Mouse (Mus musculus): ENCODE measurements around the gene Supt6. TPM values are rescaled to one million over a fixed set of nuclear protein-coding genes. Genes with fewer than 3 reads are reported as not detected.
"Not testable (repeated sequence)": the region's sequence is repeated elsewhere in the genome, so short reads cannot be mapped to it uniquely, and the experiment has no call there.

Supt6 gene
- total and polyA plus RNA-seq, 3 experiments, result 30.4 to 99.9 (median 65.5) TPM

- H3K9ac ChIP-seq (ENCODE audit: insufficient read depth, low read depth); H3K4me2 ChIP-seq (ENCODE audit: insufficient read depth, low read depth, poor library complexity, severe bottlenecking); DNase-seq (ENCODE audit: extremely low read depth); dilution Hi-C loops (cut with MboI; ENCODE audit: extremely low pct_ligation_motif_present, extremely low pct_unique_long_range_greater_than_20kb, low sequenced_read_pairs); H3K27ac ChIP-seq (ENCODE audit: insufficient read depth, low read depth); H3K9me3 ChIP-seq (replicated peaks; ENCODE audit: low read length); H3K27me3 ChIP-seq (replicated peaks); H3K4me3 ChIP-seq (replicated peaks in 1 of 3; ENCODE audit: low read depth in 2 of 3, low read length in 2 of 3, poor library complexity in 1 of 3): not testable (repeated sequence)
- Histone ChIP-seq H3K36me3 (replicated peaks in 1 of 2; ENCODE audit: control insufficient read depth in 1 of 2, insufficient read depth in 1 of 2, low read length in 1 of 2) (peaks cover 21 to 29% of the 10 kb centered on the region in 2 experiments), H3K4me1 (ENCODE audit: control insufficient read depth in 1 of 2, insufficient read depth in 2 of 2) (peaks cover 13 to 31% of the 10 kb centered on the region in 2 experiments), H3K79me2 (replicated peaks; ENCODE audit: control insufficient read depth, extremely low read depth, insufficient read depth, poor library complexity, severe bottlenecking) (peaks cover 34% of the 10 kb centered on the region)
- peak; percentile 71; the same call in 1 of the 2 replicates for TF ChIP-seq TBP (conservative IDR thresholded peaks at IDR 0.05; ENCODE audit: low read depth, low read length)
- in situ Hi-C loops (cut with MboI; ENCODE audit: low pct_ligation_motif_present, low pct_unique_long_range_greater_than_20kb, low sequenced_read_pairs), result loop anchor here (5.0 kb wide), 1 partner anchor 48 kb away; no protein-coding TSS in a partner anchor
Measured at GRCm38 (mm10) chr11:78184702-78185101, 61.1 kb downstream of the Supt6 start.

- Histone ChIP-seq H3K4me2 (ENCODE audit: insufficient read depth, low read depth, poor library complexity, severe bottlenecking) (peak overlapping the region; percentile 95), H3K4me3 (replicated peaks in 1 of 3; ENCODE audit: low read depth in 2 of 3, low read length in 2 of 3, poor library complexity in 1 of 3) (peak overlapping the region; percentile 45 to 96 (median 76)), H3K27me3 (replicated peaks) (no peaks in the 10 kb centered on the region), H3K27ac (ENCODE audit: insufficient read depth, low read depth) (no peak overlapping the region), H3K9me3 (replicated peaks; ENCODE audit: low read length) (peaks cover under 1% of the 10 kb centered on the region), H3K9ac (ENCODE audit: insufficient read depth, low read depth) (peak overlapping the region; percentile 61), H3K36me3 (replicated peaks in 1 of 2; ENCODE audit: control insufficient read depth in 1 of 2, insufficient read depth in 1 of 2, low read length in 1 of 2) (peaks cover 26 to 36% of the 10 kb centered on the region in 2 experiments), H3K4me1 (ENCODE audit: control insufficient read depth in 1 of 2, insufficient read depth in 2 of 2) (peaks cover 13 to 38% of the 10 kb centered on the region in 2 experiments), H3K79me2 (replicated peaks; ENCODE audit: control insufficient read depth, extremely low read depth, insufficient read depth, poor library complexity, severe bottlenecking) (peaks cover 38% of the 10 kb centered on the region)
- TF ChIP-seq JUN (IDR thresholded peaks at IDR 0.05; ENCODE audit: insufficient read depth, low read depth, low read length) (peak; percentile 74), PAX5 (IDR thresholded peaks at IDR 0.05; ENCODE audit: low read length) (no peak), BHLHE40 (IDR thresholded peaks at IDR 0.05; ENCODE audit: low read depth, low read length) (peak; percentile 64), USF1 (IDR thresholded peaks at IDR 0.05; ENCODE audit: low read depth, low read length) (peak; percentile 31; the same call in 1 of the 2 replicates), ETS1 (conservative IDR thresholded peaks at IDR 0.05; ENCODE audit: low read depth, low read length) (peak; percentile 44; the same call in 1 of the 2 replicates), MXI1 (IDR thresholded peaks at IDR 0.05; ENCODE audit: low read depth, low read length) (peak; percentile 74), MEF2A (IDR thresholded peaks at IDR 0.05; ENCODE audit: borderline replicate concordance, low read depth, low read length) (0 out of 2 replicates have a peak, but pooled peaks have one; percentile 24), ZMIZ1 (IDR thresholded peaks at IDR 0.05; ENCODE audit: low read depth, low read length) (no peak), EP300 (IDR thresholded peaks at IDR 0.05; ENCODE audit: low read length) (peak; percentile 75), CTCF (conservative IDR thresholded peaks at IDR 0.05 in 1 of 2, IDR thresholded peaks at IDR 0.05 in 1 of 2; ENCODE audit: low read depth in 2 of 2, low read length in 2 of 2) (0 out of 4 replicates have a peak, but pooled peaks of 1 of the 2 experiments have one; percentile 2), JUND (conservative IDR thresholded peaks at IDR 0.05; ENCODE audit: low read depth, low read length) (peak; percentile 90), TBP (conservative IDR thresholded peaks at IDR 0.05; ENCODE audit: low read depth, low read length) (peak; percentile 40; the same call in 1 of the 2 replicates), CHD2 (IDR thresholded peaks at IDR 0.05; ENCODE audit: low read length) (0 out of 2 replicates have a peak, but pooled peaks have one; percentile 17), ZNF384 (IDR thresholded peaks at IDR 0.05; ENCODE audit: low read depth, low read length) (no peak), SMC3 (IDR thresholded peaks at IDR 0.05; ENCODE audit: low read depth, low read length) (no peak), TCF12 (IDR thresholded peaks at IDR 0.05; ENCODE audit: low read depth, low read length) (no peak), E2F4 (IDR thresholded peaks at IDR 0.05; ENCODE audit: insufficient replicate concordance, low read depth, low read length) (no peak), CHD1 (IDR thresholded peaks at IDR 0.05; ENCODE audit: low read depth, low read length) (no peak), NELFE (IDR thresholded peaks at IDR 0.05; ENCODE audit: low read depth, low read length) (no peak), ZC3H11A (IDR thresholded peaks at IDR 0.05; ENCODE audit: low read depth, low read length) (no peak), IRF4 (IDR thresholded peaks at IDR 0.05; ENCODE audit: low read depth, low read length) (peak; percentile 95), GABPA (IDR thresholded peaks at IDR 0.05; ENCODE audit: insufficient replicate concordance, low read depth, low read length) (no peak), USF2 (conservative IDR thresholded peaks at IDR 0.05; ENCODE audit: low read depth, low read length) (0 out of 2 replicates have a peak, but pooled peaks have one; percentile 12)
- dilution Hi-C loops (cut with MboI; ENCODE audit: extremely low pct_ligation_motif_present, extremely low pct_unique_long_range_greater_than_20kb, low sequenced_read_pairs), result no loop called here
- in situ Hi-C loops (cut with MboI; ENCODE audit: low pct_ligation_motif_present, low pct_unique_long_range_greater_than_20kb, low sequenced_read_pairs), result no loop called here
- DNase-seq (ENCODE audit: extremely low read depth), result peak; percentile 68
Measured at GRCm38 (mm10) chr11:78183884-78184514, 61.8 kb downstream of the Supt6 start.

All from CH12.LX (cell line).